Mouse (Mus musculus) cerebellum, postnatal 10 days (tissue): Measurements from ENCODE around the gene Zp1.

Experiments
- DNase-seq, 2 experiments: peaks; one replicate each; pipeline ENCODE4 v3.0.0; 2021; ENCODE audit warnings: mixed read lengths in 2 of 2

Zp1 gene

DNA sequence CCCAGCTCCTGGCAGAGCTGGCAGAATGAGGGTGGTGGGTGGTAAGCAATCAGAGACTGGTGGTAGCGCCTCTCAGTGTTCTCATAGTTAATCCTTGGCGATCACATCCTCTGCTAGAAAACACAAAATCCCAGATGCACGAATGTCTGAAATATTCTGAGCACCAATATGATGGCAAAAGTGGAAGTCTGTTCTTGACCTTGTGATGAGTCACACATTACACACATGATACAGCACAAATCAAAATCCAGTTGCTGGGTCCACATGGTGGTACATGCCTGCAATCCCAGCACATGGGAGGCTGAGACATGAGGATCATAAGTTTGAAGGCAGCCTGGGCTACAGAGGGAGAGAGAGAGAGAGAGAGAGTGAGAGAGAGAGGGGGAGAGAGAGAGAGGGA, 626 bp upstream of the Zp1 start:
- no peak for DNase-seq

DNA sequence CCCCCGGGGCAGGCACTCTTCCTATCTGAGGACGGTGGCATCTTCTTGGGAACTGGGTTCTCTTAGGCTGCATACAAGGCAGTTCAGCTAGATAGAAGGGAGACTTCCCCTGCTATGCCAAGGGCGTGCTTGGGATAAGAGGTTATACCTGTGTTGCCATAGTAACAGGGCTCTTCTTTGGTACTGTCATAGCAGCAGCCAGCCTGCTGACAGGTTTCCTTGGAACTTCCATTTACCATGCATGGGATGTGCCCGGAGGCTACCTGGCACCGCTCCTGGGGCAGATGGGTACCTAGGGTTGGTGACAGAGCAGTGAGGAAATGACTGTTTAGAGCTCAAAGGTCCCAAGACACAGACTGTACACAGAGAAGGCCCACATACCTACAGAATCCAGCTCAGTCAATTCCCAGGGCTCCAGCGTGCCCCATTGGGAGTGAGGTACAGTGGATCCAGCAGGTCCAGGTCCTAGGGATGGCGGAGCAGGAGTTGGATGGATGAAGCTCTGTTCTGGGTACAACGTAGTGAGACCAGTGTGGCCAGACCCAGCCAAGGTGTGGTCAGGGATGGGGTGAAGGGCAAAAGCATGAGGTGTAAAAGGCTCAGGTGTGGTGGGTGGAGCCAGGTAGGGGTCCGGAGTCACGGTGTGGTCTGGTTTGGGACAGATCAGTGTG, 2.0 kb downstream of the Zp1 start:
- peak; percentile 54 to 67 for DNase-seq

GRCm38 (mm10) chr19:10916506-10916905, 3.9 kb downstream of the Zp1 start:
- DNase-seq: no peak

- no peak for DNase-seq
Measured at GRCm38 (mm10) chr19:10914870-10915269, 5.6 kb downstream of the Zp1 start.

DNA sequence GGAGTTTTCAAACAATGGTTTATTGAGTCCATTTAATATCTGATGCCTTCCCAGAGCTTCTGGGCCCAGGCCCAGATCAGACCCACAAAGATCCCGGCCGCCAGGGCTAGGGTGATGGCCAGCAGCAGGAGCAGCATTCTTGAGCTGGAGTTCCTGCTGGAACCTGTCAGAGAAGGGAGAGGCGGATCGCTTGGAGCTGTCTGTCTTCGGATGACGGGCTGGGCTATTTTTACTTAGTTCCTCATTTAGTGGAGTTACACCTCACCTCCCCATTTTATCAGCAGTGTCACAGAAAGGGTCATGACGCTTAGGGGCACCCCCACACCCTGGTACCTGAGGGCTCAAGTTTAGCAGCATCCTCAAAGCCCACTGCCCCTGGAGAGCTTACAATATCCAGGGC, 6.1 kb downstream of the Zp1 start:
- no peak for DNase-seq

- DNase-seq: no peak
Measured at GRCm38 (mm10) chr19:10909087-10909721, 11.2 kb downstream of the Zp1 start.

GRCm38 (mm10) chr19:10907891-10908290, 12.5 kb downstream of the Zp1 start:
- DNase-seq: peak; percentile 77 to 82

- DNase-seq: no peak
Measured at GRCm38 (mm10) chr19:10905728-10906000, 14.8 kb downstream of the Zp1 start.

DNA sequence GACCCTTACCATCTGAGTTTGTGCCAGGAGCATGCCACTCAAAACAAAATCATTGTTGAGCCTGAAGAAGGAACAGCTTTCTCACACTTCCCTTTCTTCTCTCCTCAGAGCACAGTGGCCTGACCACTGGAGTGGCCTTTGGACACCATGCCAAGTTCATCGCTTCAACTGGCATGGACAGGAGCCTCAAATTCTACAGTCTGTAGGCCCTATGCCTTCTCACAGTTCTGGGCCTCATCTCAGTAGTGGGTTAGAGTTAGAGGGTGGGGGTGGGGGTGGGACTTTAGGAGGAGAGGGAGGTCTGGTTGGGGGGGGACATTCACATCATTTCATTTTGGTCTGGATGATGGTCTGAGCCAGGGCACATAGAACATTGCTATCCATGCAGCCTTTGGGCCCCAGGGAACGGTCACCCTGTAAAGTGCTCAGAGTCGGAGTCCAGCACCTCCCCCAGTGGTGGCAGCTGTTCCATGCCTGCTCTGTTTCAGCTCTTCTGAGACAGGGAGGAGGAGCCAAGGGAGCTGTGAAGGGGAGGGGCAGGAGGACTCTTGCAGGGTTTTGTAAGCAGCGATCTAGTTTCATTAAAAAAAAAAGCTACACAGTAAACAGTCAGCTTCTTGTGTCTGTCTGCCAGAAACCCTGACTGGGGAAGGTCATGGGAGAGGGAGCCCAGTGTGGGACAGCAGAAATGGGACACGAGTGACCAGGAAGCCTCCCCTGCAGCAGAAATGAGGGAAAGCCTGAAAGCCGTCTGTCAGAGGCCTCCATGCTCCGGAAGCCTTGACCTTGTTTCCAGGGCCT, 15.3 kb downstream of the Zp1 start:
- DNase-seq: peak; percentile 36 to 53

DNA sequence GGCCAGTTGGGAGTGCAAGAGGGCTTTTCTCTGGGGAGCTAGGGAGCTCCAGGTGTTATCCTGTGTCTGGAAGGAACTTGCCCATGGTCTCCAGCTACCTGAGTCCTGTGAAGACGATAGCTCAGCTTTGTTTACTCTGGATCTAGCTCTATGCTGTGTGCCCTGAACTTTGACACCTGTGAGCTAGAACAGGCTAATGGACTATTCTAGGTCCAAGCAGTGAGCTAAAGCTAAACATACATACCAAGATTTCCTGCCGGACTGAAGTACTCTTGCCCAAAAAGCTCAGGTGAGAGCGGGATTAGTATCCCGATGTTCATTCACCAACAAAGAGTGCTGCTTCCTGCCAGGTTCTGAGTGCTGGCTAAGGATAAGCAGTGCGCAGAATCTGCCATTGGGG, 15.9 kb downstream of the Zp1 start:
- no peak for DNase-seq

DNA sequence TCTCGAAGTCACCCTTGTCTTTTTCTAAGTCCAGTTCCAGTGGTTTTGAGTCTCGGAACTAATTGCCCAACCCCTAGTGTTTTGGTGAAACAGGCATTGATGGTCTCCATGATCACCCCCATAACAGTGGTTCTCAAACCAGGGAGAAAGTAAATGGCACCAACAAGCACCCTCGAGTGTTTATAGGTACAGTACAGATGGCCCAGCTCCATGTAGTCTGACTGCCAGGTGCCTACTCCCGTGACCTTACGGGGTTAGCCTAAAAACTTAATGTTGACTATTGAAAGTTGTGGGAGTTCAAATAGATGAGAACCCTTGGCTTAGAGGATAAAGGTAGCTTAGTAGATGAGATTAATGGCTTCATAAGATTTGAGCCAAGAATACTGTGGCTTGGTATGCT, 19.4 kb downstream of the Zp1 start:
- DNase-seq: no peak

DNA sequence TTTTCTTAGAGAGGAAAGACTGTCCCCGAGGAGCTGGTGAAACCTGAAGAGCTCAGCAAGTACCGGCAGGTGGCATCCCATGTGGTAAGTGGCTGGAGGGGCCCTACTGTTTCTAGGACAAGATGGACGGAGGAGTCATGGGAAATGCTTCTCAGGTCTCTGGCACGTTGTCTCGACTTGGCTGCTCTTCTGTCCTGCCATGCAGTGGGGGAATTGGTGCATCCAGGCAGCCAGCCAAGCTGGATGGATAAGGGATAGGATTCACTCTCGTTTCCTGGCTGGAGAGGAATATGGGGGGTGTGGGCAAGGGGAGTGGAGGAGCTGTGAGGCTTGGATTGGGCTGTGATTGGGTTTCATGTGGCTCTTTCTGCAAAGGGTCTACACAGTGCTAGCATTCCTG, 20.1 kb downstream of the Zp1 start:
- peak; percentile 38 to 63 for DNase-seq

DNA sequence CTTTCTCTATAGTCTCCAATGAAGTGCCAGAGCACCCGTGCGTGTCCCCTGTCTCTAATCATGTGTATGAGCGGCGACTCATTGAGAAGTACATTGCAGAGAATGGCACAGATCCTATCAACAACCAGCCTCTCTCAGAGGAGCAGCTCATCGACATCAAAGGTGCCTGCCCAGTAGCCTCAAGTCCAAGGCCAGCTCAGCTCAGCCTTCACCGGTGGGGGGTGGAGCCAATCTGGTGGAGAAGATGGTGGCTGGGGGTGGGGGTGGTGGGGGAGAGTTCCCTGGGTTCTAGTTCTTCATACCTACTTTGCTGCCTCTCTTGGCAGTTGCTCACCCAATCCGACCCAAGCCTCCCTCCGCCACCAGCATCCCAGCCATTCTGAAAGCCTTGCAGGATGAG, 22.9 kb downstream of the Zp1 start:
- DNase-seq: no peak

GRCm38 (mm10) chr19:10896849-10897248, 23.6 kb downstream of the Zp1 start:
- no peak for DNase-seq

- peak; percentile 31 to 47 for DNase-seq
Measured at GRCm38 (mm10) chr19:10895708-10896107, 24.7 kb downstream of the Zp1 start.

DNA sequence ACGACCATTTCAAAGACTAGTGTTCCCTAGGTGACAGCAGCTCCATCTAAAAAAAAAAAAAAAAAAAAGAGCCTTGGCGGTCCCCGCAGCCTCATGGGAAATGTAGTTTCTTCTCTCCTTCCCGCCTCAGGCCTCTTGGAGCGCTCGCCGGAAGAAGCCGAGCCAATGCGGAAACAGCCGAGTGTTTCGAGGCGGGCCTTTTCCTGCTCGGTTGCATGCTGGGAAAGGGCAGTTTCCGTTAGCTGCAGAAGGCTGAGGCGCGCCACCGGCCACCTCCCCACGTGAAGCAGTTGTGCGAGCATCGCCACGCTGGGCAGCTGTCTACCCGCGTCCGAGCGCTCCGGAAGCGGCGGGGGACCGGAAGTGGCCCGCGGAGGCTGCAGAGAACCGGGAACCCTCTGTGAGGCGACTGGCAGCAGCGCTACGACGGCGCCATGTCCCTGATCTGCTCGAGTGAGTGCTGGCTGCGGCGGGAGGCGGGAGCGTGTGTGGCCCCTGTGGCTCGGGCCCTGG, 25.4 kb downstream of the Zp1 start, which contains the start of gene Prpf19:
TSS of gene Prpf19 (plus strand) at position 216 of the 513 bp plus-strand sequence.
- peak; percentile 99 for DNase-seq

DNA sequence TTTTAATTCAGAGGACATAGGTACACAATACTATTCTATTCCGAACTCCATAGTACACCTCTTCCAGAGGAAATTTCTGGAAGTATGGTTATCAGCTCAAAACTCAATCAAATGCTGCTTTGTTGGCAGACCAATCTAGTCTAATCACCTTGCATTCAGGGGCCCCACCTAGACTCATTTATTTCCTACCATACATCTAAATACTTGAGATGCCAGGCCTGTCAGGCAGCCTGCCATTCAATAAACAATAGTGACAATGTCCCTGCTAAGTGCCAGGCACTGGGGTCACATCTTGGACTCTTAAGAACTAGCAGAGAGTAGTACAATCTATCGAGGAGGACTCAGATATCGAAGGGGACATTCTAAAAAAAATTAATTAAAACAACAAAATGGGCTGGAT, 28.2 kb downstream of the Zp1 start:
- no peak for DNase-seq

- DNase-seq: peak; percentile 97 to 98
Measured at GRCm38 (mm10) chr19:10881426-10882154, 38.8 kb downstream of the Zp1 start, which contains the start of gene Tmem109. TSS of gene Tmem109 (minus strand) at chr19:10882001.

- no peak for DNase-seq
Measured at GRCm38 (mm10) chr19:10880975-10881425, 39.4 kb downstream of the Zp1 start.

DNA sequence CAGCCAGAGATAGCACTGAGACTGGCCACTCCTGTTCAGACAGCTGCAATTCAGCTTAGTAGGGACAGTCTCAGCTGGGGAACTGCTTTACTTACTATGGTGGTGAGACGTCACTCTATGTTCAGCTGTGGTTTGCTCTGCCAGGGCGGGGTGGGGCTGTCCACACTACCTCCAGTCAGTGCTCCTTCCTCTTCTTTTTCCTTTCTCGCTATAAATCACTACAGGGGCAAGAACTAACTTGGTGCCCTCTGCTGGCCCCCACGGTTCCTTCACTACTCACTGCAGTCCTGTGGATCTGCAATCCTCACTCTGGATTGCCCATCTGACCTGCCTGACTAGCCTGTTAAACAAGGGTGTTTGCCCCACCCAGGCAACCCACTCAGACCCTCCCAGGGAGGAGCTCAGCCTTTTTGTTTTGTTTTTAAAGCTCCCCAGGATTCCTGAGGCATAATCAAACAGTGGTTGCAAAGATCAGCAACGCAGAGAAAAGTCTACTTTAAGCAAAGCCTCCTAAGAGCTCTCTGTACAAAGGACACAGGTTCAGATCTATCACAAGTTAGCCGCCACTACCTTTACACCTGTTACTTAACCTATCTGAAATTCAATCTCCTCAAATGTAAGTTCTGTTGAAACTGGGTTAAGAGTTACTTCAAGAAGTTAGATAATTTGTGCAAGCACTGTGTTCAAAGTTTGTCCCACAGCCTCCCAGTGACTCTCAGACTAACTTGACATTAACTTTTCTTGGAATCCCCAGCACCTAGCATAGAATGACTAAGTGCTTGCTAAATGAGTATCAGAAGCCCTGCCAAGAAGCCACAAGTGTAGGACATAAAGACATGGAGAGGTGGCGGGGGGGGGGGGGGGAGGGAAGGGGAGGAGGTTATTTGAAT, 40.1 kb downstream of the Zp1 start:
- peak; percentile 63 to 66 for DNase-seq

DNA sequence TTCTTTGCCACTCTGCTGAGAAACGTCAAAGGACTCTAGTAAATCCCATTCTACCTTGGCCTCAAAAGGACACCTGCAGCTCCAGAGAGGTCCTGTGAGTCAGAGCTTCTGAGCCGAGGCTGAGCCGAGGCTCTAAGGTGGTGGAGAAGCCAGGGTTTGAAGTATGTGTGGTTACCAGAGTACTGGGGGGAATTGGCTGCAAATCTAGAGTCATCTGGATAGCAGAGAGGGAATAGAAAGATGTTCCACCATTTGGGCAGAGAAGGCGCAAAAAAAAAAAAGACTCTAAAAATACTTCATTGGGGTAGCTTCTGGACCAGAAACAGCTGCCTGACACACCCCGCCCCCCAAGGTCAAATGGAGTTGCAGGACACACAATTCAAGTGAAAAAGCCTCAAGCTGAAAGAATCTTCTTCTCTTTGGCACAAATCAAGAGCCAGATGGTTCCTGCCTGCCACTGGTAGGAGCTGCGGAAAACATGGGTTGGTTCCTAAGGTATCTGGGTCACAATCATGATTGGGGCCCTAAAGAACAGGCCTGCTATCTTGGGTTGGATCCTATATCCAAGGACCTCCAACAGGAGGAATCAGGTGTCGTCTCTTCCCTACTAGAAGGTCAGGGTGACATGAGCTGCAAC, 42.1 kb downstream of the Zp1 start:
- peak; percentile 76 to 81 for DNase-seq
